Mouse (Mus musculus): ENCODE results near the gene Wdr13. TPM values are rescaled to one million over a fixed set of nuclear protein-coding genes. Genes with fewer than 3 reads are reported as not detected.

Gene Wdr13
- polyA plus RNA-seq, 1 experiment from 2014 or later, result 29.3 TPM

DNA sequence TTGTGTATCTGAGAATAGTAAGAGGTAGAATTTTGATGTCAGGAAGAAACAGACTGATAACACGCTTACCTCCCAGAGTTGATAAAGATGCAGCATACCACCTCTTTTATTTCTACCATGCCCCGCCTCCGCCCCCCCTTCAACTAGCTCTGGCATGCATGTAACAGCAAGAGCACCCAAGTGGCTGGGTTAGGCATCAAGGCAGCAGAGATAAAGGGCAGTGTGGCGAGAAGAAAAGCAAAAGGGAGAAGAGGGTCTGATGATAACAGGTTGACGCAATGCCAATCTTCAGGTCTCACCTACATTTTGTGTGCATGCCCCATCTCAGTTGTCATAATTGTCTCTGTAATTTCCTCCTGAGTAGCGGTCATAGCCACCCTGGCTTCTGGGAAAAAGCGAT is 10.3 kb upstream of the Wdr13 start:
- WGBS, result 91% methylated on average over 7 of the region's 7 CpGs
- Histone ChIP-seq H3K4me1 (peaks cover 10% of the 10 kb centered on the region), H3K9me3 (replicated peaks) (no peaks in the 10 kb centered on the region), H3K36me3 (peaks cover 54% of the 10 kb centered on the region), H3K9ac (no peak overlapping the region), H3K27ac (no peak overlapping the region), H3K4me3 (replicated peaks) (no peak overlapping the region), H3K4me2 (peak overlapping the region; percentile 12; the same call in 1 of the 2 replicates), H3K27me3 (no peaks in the 10 kb centered on the region)
- no peak for ATAC-seq (replicated peaks; ENCODE audit: low FRiP score)

DNA sequence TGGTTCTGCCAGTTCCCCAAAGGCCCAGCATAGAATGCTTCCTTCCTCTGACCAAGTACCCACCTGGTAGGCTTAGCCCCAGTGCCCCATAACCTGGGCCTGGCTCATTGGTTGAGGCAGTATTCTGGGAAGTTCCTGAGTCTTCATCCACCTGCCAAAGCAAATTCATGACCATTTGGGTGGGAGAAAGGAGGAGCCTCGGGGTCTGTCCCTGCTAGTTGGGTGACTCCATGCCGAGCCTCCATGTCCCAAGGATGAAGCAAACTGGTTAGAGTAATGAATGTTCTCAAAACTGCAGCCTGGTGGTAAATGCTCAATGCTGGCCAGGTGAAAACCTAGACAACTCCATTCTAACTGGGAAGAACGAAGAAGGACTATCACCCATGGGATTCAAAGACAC is 8.4 kb upstream of the Wdr13 start:
- peaks cover 64% of the 10 kb centered on the region for H3K36me3 ChIP-seq
- H3K4me1 ChIP-seq, result peaks cover 10% of the 10 kb centered on the region
- no peaks in the 10 kb centered on the region for H3K27me3 ChIP-seq
- no peak overlapping the region for H3K27ac ChIP-seq
- 72% methylated on average over 3 of the region's 3 CpGs for WGBS
- no peak for ATAC-seq (replicated peaks; ENCODE audit: low FRiP score)
- no peaks in the 10 kb centered on the region for H3K9me3 ChIP-seq (replicated peaks)
- no peak overlapping the region for H3K4me3 ChIP-seq (replicated peaks)
- H3K9ac ChIP-seq, result no peak overlapping the region
- H3K4me2 ChIP-seq, result no peak overlapping the region

DNA sequence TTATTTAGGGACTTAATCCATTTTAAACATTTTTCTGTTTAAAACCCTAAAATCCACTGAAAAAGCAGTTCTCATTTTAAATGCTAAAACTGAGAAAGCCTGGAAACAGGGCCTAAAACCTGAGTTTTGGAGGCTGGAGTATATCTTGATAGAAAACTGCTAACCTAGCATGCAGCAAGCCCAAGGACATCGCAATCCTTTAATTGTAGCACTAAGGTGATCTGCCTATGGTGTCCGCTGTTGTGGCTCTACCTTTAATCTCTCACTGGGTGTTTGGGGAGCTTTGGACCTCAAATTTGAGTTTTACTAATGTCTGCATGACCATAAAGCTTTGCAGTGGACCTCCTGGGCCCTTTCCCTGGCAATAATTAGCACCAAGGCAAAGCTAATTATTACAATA is 7.8 kb upstream of the Wdr13 start:
- Histone ChIP-seq H3K27ac (no peak overlapping the region), H3K4me1 (peaks cover 10% of the 10 kb centered on the region), H3K9ac (no peak overlapping the region), H3K36me3 (peaks cover 64% of the 10 kb centered on the region), H3K27me3 (no peaks in the 10 kb centered on the region), H3K4me2 (no peak overlapping the region), H3K4me3 (replicated peaks) (no peak overlapping the region), H3K9me3 (replicated peaks) (no peaks in the 10 kb centered on the region)
- no peak for ATAC-seq (replicated peaks; ENCODE audit: low FRiP score)
- 98% methylated on average over 2 of the region's 2 CpGs for WGBS

DNA sequence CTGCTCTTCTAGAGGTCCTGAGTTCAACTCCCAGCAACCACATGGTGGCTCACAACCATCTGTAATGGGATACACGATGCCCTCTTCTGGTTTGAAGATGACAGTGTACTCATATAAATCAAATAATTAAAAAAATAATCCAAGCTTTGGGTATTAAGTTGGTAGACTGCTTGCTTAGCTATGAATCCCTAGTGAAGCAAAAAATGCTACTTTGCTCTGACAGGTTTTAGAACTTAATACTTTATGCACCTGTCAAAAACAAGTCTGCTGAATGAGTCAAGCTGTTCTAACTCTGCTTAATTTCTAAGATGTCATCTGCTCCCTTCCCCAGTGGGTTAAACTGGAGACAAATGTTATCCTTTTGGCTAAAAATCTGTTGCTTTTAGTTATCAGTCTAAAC is 6.8 kb upstream of the Wdr13 start:
- no peaks in the 10 kb centered on the region for H3K27me3 ChIP-seq
- peaks cover 64% of the 10 kb centered on the region for H3K36me3 ChIP-seq
- no peak for ATAC-seq (replicated peaks; ENCODE audit: low FRiP score)
- 39% methylated on average over 1 of the region's 1 CpGs for WGBS
- no peaks in the 10 kb centered on the region for H3K9me3 ChIP-seq (replicated peaks)
- H3K9ac ChIP-seq, result no peak overlapping the region
- no peak overlapping the region for H3K27ac ChIP-seq
- no peak overlapping the region for H3K4me2 ChIP-seq
- H3K4me3 ChIP-seq (replicated peaks), result no peak overlapping the region
- H3K4me1 ChIP-seq, result peaks cover 10% of the 10 kb centered on the region

DNA sequence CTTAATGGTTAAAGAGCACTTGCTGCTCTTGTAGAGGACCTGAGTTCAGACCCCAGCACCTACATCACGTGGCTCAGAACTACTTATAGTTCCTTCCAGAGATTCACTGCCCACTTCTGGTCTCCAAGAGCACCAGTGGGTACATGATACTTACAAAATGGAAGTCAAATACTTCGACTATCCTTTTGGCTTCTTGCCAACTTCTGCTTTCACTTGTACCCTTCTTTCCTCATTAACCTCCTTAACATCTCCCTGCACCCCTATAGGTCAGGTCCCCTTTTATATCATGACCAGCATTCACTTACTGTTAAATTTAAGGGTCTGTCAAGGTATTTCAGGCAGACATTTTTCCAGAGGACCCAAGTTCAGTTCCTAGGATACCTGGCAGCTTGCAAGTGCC is 3.2 kb upstream of the Wdr13 start:
- peaks cover 5% of the 10 kb centered on the region for H3K4me1 ChIP-seq
- H3K4me3 ChIP-seq (replicated peaks), result no peak overlapping the region
- ATAC-seq (replicated peaks; ENCODE audit: low FRiP score), result no peak
- H3K36me3 ChIP-seq, result peaks cover 33% of the 10 kb centered on the region
- H3K9ac ChIP-seq, result no peak overlapping the region
- H3K27ac ChIP-seq, result no peak overlapping the region
- no peaks in the 10 kb centered on the region for H3K9me3 ChIP-seq (replicated peaks)
- WGBS, result 50% methylated on average over 2 of the region's 2 CpGs
- H3K4me2 ChIP-seq, result no peak overlapping the region
- H3K27me3 ChIP-seq, result no peaks in the 10 kb centered on the region

DNA sequence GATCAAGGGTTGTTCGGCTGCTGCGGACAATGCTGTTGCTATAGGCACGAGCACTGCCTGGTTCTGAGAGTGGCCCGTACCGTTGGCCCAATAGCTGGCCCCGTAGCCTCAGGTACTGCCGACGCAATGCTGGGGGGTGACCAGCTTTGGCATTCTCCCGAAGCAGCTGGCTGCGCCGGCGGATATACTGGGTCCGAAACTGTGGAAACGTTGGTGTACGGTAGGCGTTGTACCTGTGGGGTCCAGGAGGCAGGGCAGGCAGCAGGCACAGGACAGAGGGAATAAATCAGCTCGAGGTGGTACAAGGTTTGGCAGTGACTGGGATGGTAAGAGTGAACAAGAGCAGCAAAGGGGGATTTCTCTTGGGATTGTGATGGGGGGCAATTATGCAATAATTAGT is 1.3 kb downstream of the Wdr13 start:
- Histone ChIP-seq H3K27me3 (no peaks in the 10 kb centered on the region), H3K27ac (0 out of 2 replicates have a peak overlapping the region, but pooled peaks have one; percentile 96), H3K9me3 (replicated peaks) (no peaks in the 10 kb centered on the region), H3K9ac (no peak overlapping the region), H3K36me3 (peaks cover 32% of the 10 kb centered on the region), H3K4me1 (peaks cover 5% of the 10 kb centered on the region), H3K4me2 (peak overlapping the region; percentile 64), H3K4me3 (replicated peaks) (peak overlapping the region; percentile 58)
- no peak for ATAC-seq (replicated peaks; ENCODE audit: low FRiP score)
- 90% methylated on average over 17 of the region's 17 CpGs for WGBS

DNA sequence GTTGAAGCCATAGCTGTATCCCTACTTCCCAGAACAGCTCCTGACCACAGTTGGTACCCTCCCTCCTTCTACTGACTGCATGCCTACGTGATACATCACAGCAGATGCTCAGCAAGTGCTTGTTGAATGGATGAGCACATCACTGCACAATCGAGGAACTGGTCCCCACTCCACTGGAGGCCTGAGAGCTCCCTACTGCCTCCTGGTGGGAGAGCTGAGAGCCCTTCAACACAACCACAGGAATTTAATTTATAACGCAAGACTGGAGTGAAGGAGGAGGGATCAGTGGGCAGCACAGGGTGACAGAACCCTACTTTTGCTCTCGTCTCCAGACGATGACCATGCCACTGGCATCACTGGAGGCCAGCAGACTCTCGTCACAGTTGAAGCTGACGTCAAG is 7.5 kb downstream of the Wdr13 start:
- H3K27ac ChIP-seq, result no peak overlapping the region
- WGBS, result 83% methylated on average over 7 of the region's 7 CpGs

DNA sequence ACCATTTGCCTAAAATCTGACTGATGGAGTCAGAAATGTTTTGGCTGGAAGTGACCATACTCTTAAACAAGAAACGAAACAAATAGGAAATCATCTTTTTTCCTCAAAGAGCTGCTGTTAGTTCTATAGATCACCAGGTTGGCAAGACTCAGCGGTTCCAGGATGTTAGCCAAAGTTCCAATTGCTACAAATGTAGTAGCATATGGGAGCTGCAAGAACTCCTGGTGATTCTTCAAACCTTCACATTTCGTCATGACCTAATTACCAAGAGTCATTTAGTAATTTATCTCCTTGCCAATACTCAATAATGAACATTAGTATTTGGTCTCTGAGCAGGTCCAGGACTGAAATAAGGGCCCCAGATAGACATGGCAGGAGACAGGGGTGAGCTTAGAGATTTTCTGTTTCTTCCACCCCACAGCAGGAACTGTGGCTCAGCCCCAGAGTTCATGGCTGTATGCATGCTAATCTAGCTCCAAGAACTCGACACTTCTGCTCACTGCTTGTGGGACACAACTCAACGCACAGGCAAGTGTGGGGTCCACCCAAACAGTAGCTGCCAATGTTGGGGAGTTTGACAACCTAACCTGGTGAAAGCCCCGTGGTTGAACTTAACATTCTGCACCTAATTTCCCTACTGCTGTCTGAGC is 8.7 kb downstream of the Wdr13 start:
- 84% methylated on average over 6 of the region's 6 CpGs for WGBS
- no peak for ATAC-seq (replicated peaks; ENCODE audit: low FRiP score)

More for the DNA sequence above, 7.5 kb downstream of the Wdr13 start:
- no peaks in the 10 kb centered on the region for H3K4me1 ChIP-seq
- H3K9me3 ChIP-seq (replicated peaks), result no peaks in the 10 kb centered on the region
- no peaks in the 10 kb centered on the region for H3K27me3 ChIP-seq
- peaks cover 48% of the 10 kb centered on the region for H3K36me3 ChIP-seq
- no peak overlapping the region for H3K4me3 ChIP-seq (replicated peaks)
- no peak for ATAC-seq (replicated peaks; ENCODE audit: low FRiP score)
- H3K4me2 ChIP-seq, result no peak overlapping the region
- no peak overlapping the region for H3K9ac ChIP-seq

DNA sequence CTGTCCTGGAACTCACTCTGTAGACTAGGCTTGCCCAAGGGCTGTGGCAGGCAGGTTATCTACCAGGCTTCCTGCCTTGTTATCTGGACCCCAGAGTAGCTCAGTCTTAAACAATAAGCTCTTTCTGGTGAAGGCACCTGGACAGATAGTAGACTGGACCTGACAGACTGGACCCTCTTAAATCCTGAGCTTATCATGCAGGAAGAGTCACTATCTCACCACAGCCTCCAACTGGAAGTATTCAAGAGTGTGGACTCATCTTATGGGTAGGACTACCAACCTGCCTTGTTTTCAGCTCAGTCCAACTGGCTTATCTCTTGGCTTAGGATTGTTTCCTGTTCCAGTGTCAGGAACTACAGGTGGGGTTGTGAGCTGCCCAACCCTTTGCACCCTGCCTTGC is 15.4 kb downstream of the Wdr13 start:
- no peaks in the 10 kb centered on the region for H3K27me3 ChIP-seq
- H3K9me3 ChIP-seq (replicated peaks), result no peaks in the 10 kb centered on the region
- H3K4me3 ChIP-seq (replicated peaks), result no peak overlapping the region
- H3K4me2 ChIP-seq, result no peak overlapping the region
- no peak overlapping the region for H3K9ac ChIP-seq
- no peaks in the 10 kb centered on the region for H3K4me1 ChIP-seq
- no peak for ATAC-seq (replicated peaks; ENCODE audit: low FRiP score)
- no peaks in the 10 kb centered on the region for H3K36me3 ChIP-seq
- H3K27ac ChIP-seq, result no peak overlapping the region

More for the DNA sequence above, 8.7 kb downstream of the Wdr13 start:
- no peak overlapping the region for H3K9ac ChIP-seq
- no peak overlapping the region for H3K4me2 ChIP-seq
- H3K4me3 ChIP-seq (replicated peaks), result no peak overlapping the region
- H3K9me3 ChIP-seq (replicated peaks), result no peaks in the 10 kb centered on the region
- H3K27me3 ChIP-seq, result no peaks in the 10 kb centered on the region
- no peak overlapping the region for H3K27ac ChIP-seq
- H3K4me1 ChIP-seq, result no peaks in the 10 kb centered on the region
- peaks cover 36% of the 10 kb centered on the region for H3K36me3 ChIP-seq

DNA sequence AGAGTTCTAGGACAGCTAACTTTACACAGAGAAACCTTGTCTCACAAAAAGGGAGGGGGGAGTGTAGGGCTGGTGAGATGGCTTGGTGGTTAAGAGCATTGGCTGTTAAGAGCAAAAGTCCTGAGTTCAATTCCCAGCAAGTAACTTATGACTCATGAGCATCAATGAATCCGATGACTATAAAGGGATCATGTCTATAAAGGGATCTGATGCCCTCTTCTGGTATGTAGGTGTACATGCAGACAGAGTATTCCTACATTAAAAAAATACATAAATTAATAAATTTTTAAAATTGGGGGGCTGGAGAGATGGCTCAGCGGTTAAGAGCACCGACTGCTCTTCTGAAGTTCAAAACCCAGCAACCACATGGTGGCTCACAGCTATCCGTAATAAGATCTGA is 17.4 kb downstream of the Wdr13 start:
- Histone ChIP-seq H3K9ac (no peak overlapping the region), H3K4me2 (no peak overlapping the region), H3K4me1 (no peaks in the 10 kb centered on the region), H3K27me3 (no peaks in the 10 kb centered on the region), H3K4me3 (replicated peaks) (no peak overlapping the region), H3K36me3 (no peaks in the 10 kb centered on the region), H3K9me3 (replicated peaks) (no peaks in the 10 kb centered on the region), H3K27ac (no peak overlapping the region)
- WGBS, result 76% methylated on average over 4 of the region's 4 CpGs
- no peak for ATAC-seq (replicated peaks; ENCODE audit: low FRiP score)

DNA sequence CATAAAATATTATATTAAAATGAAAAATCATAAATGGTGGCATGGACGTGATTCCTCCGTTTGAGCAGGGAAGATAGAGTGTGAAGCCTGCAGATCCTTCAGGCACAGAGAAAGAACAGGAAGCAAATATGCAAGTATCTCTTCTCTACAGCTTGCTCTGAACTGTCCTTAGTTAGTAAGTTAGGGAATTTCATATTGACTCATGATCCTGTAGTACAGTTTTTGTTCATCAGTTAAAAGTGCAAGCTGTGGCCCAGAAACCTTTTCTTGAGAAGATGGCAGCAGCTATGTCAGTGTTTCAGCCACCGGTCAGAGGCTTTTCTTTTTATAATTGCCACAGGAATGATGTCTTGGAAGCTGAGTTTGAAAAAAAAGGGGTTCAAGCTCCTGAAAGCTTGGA is 27.7 kb downstream of the Wdr13 start:
- no peaks in the 10 kb centered on the region for H3K9me3 ChIP-seq (replicated peaks)
- WGBS, result 92% methylated on average over 3 of the region's 3 CpGs
- no peaks in the 10 kb centered on the region for H3K27me3 ChIP-seq
- no peaks in the 10 kb centered on the region for H3K4me1 ChIP-seq
- no peak for ATAC-seq (replicated peaks; ENCODE audit: low FRiP score)
- H3K9ac ChIP-seq, result no peak overlapping the region
- no peaks in the 10 kb centered on the region for H3K36me3 ChIP-seq
- no peak overlapping the region for H3K4me3 ChIP-seq (replicated peaks)
- no peak overlapping the region for H3K27ac ChIP-seq
- no peak overlapping the region for H3K4me2 ChIP-seq

DNA sequence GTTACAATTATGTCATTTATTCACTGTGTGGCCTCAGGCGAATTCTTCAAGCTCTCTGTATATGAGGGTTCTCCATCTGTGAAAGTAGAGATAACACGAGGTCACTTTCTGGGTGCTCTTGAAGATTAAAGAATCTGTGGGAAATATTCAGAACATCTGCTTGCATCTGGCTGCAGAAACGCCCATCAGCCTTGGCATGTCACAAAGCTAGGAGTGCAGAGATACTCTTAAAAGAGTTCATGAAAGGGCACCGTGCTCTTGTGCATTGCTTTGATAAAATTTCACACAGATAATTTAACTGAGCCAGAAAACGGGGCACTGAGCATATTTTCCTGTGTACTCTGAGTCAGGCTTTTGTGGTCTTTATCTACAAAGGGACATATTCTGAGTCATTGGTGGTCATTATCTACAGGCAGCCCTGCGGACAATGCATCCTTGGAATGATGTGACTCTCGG is 30.5 kb downstream of the Wdr13 start:
- Histone ChIP-seq H3K27ac (no peak overlapping the region), H3K4me3 (replicated peaks) (no peak overlapping the region), H3K4me2 (no peak overlapping the region), H3K9me3 (replicated peaks) (no peaks in the 10 kb centered on the region), H3K9ac (no peak overlapping the region), H3K27me3 (no peaks in the 10 kb centered on the region), H3K4me1 (no peaks in the 10 kb centered on the region), H3K36me3 (no peaks in the 10 kb centered on the region)
- no peak for ATAC-seq (replicated peaks; ENCODE audit: low FRiP score)
- 66% methylated on average over 7 of the region's 7 CpGs for WGBS

DNA sequence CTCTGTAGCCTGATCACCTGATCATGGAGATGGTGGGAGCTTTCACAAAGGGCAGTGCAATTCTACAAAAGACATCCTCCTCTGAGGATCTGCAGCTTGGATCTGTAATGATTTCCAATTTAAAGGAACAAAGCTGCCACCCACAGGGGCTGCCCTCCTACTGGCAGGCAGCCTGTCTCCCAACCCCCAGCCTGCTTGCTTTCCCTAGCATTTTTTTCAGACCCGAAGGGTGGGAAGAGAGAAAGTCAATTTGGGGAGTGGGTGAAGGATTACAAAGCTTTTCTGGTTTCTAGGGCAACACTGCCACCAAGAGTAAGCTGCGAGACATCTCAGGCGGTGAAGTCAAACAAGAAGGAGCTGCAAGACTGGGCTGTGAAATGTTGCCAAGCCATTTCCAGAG is 31.7 kb downstream of the Wdr13 start:
- H3K9ac ChIP-seq, result no peak overlapping the region
- no peak overlapping the region for H3K4me3 ChIP-seq (replicated peaks)
- H3K27ac ChIP-seq, result no peak overlapping the region
- no peaks in the 10 kb centered on the region for H3K9me3 ChIP-seq (replicated peaks)
- H3K27me3 ChIP-seq, result no peaks in the 10 kb centered on the region
- 28% methylated on average over 3 of the region's 3 CpGs for WGBS
- no peaks in the 10 kb centered on the region for H3K36me3 ChIP-seq
- no peaks in the 10 kb centered on the region for H3K4me1 ChIP-seq
- no peak for ATAC-seq (replicated peaks; ENCODE audit: low FRiP score)
- no peak overlapping the region for H3K4me2 ChIP-seq
